Mouse (Mus musculus): ENCODE results near the gene Stub1. TPM values are rescaled to one million over a fixed set of nuclear protein-coding genes. Genes with fewer than 3 reads are reported as not detected.

Stub1 gene
- total RNA-seq, 2 experiments from 2014 or later = 73.4 to 99.5 TPM

DNA sequence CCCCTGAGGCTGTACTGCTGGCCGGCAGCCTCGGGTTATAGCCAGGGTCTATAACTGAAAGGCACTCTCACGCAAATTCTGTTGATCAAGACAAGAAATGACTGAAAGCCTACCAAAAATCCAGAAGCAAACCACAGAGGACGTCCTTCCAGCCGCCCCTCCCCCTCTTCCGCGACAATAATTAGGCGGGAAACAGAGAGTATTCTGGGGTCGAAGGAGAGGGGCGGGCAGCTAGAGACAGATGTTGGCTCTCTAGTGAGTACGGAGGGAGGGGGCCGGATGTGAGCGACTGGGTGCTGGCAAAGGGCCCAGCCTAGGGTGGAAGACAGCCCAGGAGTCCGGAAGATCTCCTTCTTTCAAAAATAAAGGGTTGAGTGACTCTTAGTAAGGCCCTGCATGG is 40.6 kb downstream of the Stub1 start, which contains the start of gene Fam173a:
Gene Fam173a, minus strand, starts transcription at position 287 of the 400 bp plus-strand sequence.
- ATAC-seq (replicated peaks; ENCODE audit: poor library complexity) = peak; percentile 57

DNA sequence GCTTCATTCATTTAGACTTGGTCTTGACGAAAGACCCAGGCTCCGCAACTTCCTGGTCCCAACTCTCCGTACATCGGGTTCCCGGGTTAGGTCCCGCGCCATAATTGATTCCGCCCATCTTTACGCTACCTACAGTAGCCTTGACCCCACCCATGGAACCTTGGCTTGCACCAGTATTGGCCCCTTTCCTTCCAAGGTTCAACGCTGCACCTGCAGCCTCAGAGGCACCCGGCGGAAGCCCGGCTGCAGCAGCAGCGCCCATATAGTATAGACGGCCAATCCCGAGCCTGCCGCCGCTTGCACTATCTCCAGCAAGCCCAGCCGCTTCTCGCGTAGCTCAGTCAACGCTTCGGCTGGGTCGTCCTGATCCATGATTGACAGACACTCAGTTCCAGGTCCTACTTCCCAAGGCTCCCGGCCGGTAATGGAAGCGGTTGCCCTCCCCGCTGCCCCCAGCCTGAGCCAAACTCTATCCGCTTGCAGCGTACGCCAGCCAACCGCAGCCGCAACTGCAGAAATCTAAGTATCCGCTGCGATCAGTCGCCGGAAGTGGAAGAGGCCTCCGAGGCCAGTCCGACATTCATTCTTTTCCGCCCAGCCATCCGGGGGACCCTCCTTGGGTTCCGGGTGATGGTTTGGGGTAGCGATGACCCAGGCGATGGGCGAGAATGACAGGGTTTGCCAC is 41.2 kb downstream of the Stub1 start:
- ATAC-seq (replicated peaks; ENCODE audit: poor library complexity) = peak; percentile 65

DNA sequence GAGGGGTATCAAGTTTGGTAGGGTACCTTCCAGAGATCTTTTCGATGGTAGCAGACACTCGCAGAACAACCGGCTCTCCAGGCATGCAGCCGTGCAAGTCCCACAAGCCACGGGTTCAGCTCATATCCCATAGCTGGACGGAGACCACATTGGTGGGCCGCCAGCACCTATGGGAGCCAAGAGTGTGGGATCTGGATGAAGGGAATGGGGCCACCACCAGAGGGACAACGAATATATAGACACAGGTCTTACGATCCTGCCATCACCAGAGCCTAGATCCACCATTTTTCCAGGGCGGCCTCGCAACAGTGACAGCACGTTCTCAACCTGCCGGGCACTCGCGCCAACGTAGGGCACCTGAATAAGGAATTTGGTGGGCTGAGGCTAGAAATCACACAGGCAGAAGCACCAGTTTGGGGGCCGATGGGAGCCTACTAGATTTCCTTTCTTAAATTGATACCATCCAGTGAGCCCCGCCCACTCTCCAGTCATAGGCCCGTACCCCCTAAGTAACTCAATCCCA is 41.8 kb downstream of the Stub1 start:
- ATAC-seq (replicated peaks; ENCODE audit: poor library complexity) = no peak

DNA sequence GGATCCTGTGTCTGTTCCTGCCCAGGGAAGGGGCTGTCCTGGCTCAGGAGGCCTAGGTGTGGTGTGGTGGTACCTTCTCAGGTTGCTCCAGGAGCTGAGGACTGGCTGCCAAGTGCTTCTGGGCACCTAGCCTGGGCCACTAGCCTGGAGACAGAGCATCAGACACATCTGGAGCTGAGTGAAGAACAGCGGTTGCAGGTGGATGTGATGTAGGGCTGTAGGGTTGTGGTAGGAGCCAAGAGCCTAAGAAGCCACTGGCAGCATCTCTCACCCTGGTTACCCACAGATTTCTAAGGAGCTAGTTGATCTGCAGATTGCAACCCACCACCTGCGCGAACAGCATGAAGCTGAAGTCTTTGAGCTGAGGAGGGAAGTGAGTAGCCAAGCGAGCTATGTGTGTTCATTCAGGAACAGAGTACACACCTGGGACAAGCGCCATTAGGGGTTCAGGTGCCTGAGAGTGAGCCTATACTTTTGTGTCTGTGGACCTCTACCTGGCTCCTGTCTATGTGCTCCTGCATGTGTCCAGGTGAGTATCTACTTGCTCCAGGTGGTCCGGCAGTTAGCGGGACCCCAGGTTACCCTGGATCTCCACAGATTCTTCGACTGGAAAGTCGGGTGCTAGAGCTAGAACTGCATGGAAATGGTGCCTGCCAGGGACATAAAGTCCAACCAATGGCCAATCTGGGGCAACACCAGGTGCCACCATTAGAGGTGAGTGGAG is 46.3 kb downstream of the Stub1 start:
- no peak for ATAC-seq (replicated peaks; ENCODE audit: poor library complexity)

DNA sequence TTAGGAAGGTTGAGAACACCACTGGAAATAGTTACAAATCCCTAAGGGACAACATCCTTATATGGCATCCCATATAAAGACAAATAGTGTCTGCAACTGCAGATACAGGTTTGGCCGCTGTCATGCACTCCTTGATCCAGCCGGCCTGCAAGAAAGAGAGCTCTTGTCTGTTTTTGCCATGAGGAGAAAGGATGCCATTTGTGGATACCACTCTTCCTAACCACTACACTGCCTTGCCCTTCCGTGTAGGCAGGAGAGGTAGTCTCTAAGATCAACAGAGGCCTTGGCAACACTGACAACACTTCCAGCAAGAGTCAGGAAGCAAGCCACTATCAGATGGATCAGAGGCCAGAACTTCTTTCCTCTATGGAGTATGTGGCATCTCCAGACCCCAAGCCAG is 46.9 kb downstream of the Stub1 start, which contains the start of gene Ccdc78:
Gene Ccdc78, plus strand, starts transcription at position 301 of the 400 bp plus-strand sequence.
- no peak for ATAC-seq (replicated peaks; ENCODE audit: poor library complexity)

DNA sequence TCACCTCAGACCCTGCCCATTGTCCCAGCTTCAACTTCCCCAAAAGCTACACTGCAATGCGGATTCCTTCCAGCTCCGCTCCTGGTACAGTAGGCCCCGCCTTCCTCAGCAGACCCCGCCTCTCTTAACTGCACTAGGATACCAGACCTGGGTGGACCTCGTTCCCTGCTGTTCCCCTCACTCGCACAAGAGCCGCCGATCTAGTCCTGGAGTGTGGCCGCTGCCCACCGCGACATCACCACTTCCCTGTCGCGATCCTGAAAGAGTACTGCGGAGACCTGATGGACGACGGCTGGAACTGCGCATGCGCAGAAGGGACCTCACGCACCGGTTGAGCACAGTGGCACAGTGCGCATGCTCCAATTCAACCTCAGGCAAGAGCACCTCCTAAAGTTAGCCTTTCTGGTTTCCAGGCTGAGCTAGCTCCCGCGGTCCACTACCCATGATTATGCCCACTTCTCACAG is 47.9 kb downstream of the Stub1 start, which contains the start of gene Haghl:
Gene Haghl, minus strand, starts transcription at position 393 of the 465 bp plus-strand sequence.
- ATAC-seq (replicated peaks; ENCODE audit: poor library complexity) = peak; percentile 87

DNA sequence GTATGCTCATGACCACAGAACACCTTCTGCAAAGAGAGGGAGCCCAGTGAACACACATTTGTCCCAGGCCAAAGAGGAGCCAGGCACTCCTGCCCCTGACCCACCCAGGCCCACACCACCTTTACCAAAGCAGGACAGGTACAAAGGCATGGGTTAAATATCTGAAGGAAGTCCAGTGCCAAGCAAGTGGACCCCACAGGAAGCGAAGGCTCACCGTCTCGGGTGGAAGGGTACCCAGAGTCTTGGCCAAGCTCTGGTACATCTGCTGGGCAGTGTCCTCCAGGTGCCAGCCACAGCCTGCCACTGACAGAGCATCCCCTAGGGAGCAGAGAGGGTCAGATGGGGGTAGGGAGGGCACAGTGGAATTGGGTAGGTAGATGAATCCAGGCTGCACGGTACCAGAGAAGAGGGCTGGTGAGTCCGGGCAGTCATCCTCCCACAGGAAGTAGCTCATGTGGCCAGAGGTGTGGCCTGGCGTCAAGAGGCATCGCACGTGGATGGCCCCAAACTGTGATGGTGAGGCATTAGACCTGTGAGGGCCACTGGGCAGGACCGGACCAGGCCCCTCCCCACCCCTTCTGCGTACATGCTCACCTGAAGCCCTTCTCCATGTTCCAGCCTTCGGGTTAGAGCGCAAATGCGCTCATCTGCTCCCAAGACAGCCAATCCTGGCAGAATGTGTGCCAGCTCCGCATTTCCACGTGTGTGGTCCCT is 49.2 kb downstream of the Stub1 start:
- ATAC-seq (replicated peaks; ENCODE audit: poor library complexity) = no peak

DNA sequence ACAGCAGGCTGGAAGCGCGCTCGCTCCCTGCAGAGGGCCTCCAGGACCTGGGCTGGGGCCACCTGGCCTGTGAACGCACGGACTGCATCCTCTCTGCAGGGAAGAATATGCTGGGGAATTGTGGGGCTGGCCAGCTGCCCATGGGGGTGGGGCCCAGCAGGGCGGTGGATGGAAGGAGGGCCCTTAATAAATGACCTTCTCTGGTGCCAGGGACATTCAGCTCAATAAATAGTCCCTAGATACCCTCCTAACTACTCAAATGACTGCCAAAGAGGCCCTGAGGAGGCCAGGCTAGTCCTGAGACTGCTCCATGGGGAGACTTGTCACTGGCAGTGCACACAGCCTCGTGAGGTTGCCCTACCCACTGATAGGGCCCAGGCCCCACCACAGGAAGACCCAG is 50.1 kb downstream of the Stub1 start:
- ATAC-seq (replicated peaks; ENCODE audit: poor library complexity) = no peak

DNA sequence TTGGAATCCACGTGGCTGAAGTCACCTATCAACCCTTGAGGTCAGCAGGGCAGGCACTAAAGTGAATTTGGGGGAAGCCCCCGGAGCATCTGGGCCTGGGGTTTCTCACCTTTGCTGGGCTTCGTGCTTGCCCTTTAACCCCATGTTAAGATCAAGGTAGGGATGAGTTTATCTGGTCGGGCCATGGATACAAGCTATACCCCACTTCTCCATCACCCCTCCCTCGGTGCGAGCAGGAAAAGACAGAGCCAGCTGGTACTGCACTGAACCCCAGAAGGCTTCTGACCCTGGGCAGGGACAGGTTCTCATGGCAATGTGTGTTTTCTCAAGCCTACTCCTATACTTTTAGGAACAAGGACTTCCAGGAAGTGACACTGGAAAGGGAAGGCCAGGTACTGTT is 51.9 kb downstream of the Stub1 start:
- no peak for ATAC-seq (replicated peaks; ENCODE audit: poor library complexity)

Other genes with a start within 250 kb of the Stub1 start
- not detected in 2 replicates for gene Gng13, start 116.2 kb downstream of the Stub1 start, total RNA-seq (2015)
- gene Gng13, start 116.2 kb downstream of the Stub1 start, total RNA-seq (2017) = 0.34 TPM in 1 of 2 replicates, not detected in the other
- gene Chtf18, start 106.0 kb downstream of the Stub1 start, total RNA-seq (2015) = 12.9 and 19.0 TPM in 2 replicates
- gene Chtf18, start 106.0 kb downstream of the Stub1 start, total RNA-seq (2017) = 27.0 and 30.2 TPM in 2 replicates
- 5.5 and 5.7 TPM in 2 replicates for gene Rpusd1, start 105.7 kb downstream of the Stub1 start, total RNA-seq (2015)
- 1.6 and 6.0 TPM in 2 replicates for gene Rpusd1, start 105.7 kb downstream of the Stub1 start, total RNA-seq (2017)
- not detected in 2 replicates for gene Mslnl, start 97.4 kb downstream of the Stub1 start, total RNA-seq (2015)
- gene Mslnl, start 97.4 kb downstream of the Stub1 start, total RNA-seq (2017) = not detected in 2 replicates
- 0.46 TPM in 1 of 2 replicates, not detected in the other for gene Msln, start 79.0 kb downstream of the Stub1 start, total RNA-seq (2015)
- not detected in 2 replicates for gene Msln, start 79.0 kb downstream of the Stub1 start, total RNA-seq (2017)
- 12.3 and 16.2 TPM in 2 replicates for gene Narfl, start 59.6 kb downstream of the Stub1 start, total RNA-seq (2015)
- gene Narfl, start 59.6 kb downstream of the Stub1 start, total RNA-seq (2017) = 24.5 and 31.5 TPM in 2 replicates
- gene Haghl, start 47.7 kb downstream of the Stub1 start, total RNA-seq (2015) = 10.9 and 13.4 TPM in 2 replicates
- 15.2 and 18.8 TPM in 2 replicates for gene Haghl, start 47.7 kb downstream of the Stub1 start, total RNA-seq (2017)
- gene Ccdc78, start 46.8 kb downstream of the Stub1 start, total RNA-seq (2015) = 0.05 TPM in 1 of 2 replicates, not detected in the other
- gene Ccdc78, start 46.8 kb downstream of the Stub1 start, total RNA-seq (2017) = 0.20 and 0.21 TPM in 2 replicates
- gene Fam173a, start 40.5 kb downstream of the Stub1 start, total RNA-seq (2015) = 113 and 126 TPM in 2 replicates
- gene Fam173a, start 40.5 kb downstream of the Stub1 start, total RNA-seq (2017) = 29.3 and 38.2 TPM in 2 replicates
- 1.8 TPM in 1 of 2 replicates, not detected in the other for gene AC134908.4, start 37.7 kb downstream of the Stub1 start, total RNA-seq (2015)
- not detected in 2 replicates for gene AC134908.4, start 37.7 kb downstream of the Stub1 start, total RNA-seq (2017)
- gene Metrn, start 36.3 kb downstream of the Stub1 start, total RNA-seq (2015) = 4.5 and 9.7 TPM in 2 replicates
- 26.8 and 29.5 TPM in 2 replicates for gene Metrn, start 36.3 kb downstream of the Stub1 start, total RNA-seq (2017)
- not detected in 2 replicates for gene Fbxl16, start 24.3 kb downstream of the Stub1 start, total RNA-seq (2015)
- not detected in 2 replicates for gene Fbxl16, start 24.3 kb downstream of the Stub1 start, total RNA-seq (2017)
- 10.0 and 10.1 TPM in 2 replicates for gene Wdr24, start 9.8 kb downstream of the Stub1 start, total RNA-seq (2015)
- gene Wdr24, start 9.8 kb downstream of the Stub1 start, total RNA-seq (2017) = 16.1 and 18.0 TPM in 2 replicates
- gene Jmjd8, start 4.5 kb downstream of the Stub1 start, total RNA-seq (2015) = 12.0 and 15.6 TPM in 2 replicates
- 19.5 and 22.8 TPM in 2 replicates for gene Jmjd8, start 4.5 kb downstream of the Stub1 start, total RNA-seq (2017)
- 1.0 and 1.1 TPM in 2 replicates for gene Rhbdl1, start 3.9 kb upstream of the Stub1 start, total RNA-seq (2015)
- gene Rhbdl1, start 3.9 kb upstream of the Stub1 start, total RNA-seq (2017) = 2.5 TPM in 1 of 2 replicates, not detected in the other
- gene Gm20683, start 8.4 kb upstream of the Stub1 start, total RNA-seq (2015) = 0.17 and 0.32 TPM in 2 replicates
- gene Gm20683, start 8.4 kb upstream of the Stub1 start, total RNA-seq (2017) = 0.54 and 0.78 TPM in 2 replicates
- gene Rhot2, start 11.4 kb upstream of the Stub1 start, total RNA-seq (2015) = 15.1 and 17.0 TPM in 2 replicates
- gene Rhot2, start 11.4 kb upstream of the Stub1 start, total RNA-seq (2017) = 18.0 and 19.7 TPM in 2 replicates
- 29.5 and 37.9 TPM in 2 replicates for gene Wdr90, start 28.1 kb upstream of the Stub1 start, total RNA-seq (2015)
- 17.4 and 17.6 TPM in 2 replicates for gene Wdr90, start 28.1 kb upstream of the Stub1 start, total RNA-seq (2017)
- gene Mcrip2, start 35.4 kb upstream of the Stub1 start, total RNA-seq (2015) = 41.0 and 42.2 TPM in 2 replicates
- 8.6 and 19.7 TPM in 2 replicates for gene Mcrip2, start 35.4 kb upstream of the Stub1 start, total RNA-seq (2017)
- 34.3 and 39.1 TPM in 2 replicates for gene Mettl26, start 41.7 kb upstream of the Stub1 start, total RNA-seq (2015)
- 15.4 and 22.3 TPM in 2 replicates for gene Mettl26, start 41.7 kb upstream of the Stub1 start, total RNA-seq (2017)
- gene Wfikkn1, start 47.5 kb upstream of the Stub1 start, total RNA-seq (2015) = 0.37 and 1.1 TPM in 2 replicates
- 0.12 and 0.54 TPM in 2 replicates for gene Wfikkn1, start 47.5 kb upstream of the Stub1 start, total RNA-seq (2017)
- gene Rab40c, start 86.3 kb upstream of the Stub1 start, total RNA-seq (2015) = 7.9 and 8.5 TPM in 2 replicates
- gene Rab40c, start 86.3 kb upstream of the Stub1 start, total RNA-seq (2017) = 10.4 and 12.0 TPM in 2 replicates
- 53.3 and 56.3 TPM in 2 replicates for gene Pigq, start 111.5 kb upstream of the Stub1 start, total RNA-seq (2015)
- 41.6 and 41.8 TPM in 2 replicates for gene Pigq, start 111.5 kb upstream of the Stub1 start, total RNA-seq (2017)
- not detected in 2 replicates for gene Nhlrc4, start 111.6 kb upstream of the Stub1 start, total RNA-seq (2015)
- not detected in 2 replicates for gene Nhlrc4, start 111.6 kb upstream of the Stub1 start, total RNA-seq (2017)
- not detected in 2 replicates for gene A930017K11Rik, start 119.2 kb upstream of the Stub1 start, total RNA-seq (2015)
- gene A930017K11Rik, start 119.2 kb upstream of the Stub1 start, total RNA-seq (2017) = not detected in 2 replicates
- gene Capn15, start 152.4 kb upstream of the Stub1 start, total RNA-seq (2015) = 8.6 and 11.2 TPM in 2 replicates
- 2.4 and 3.3 TPM in 2 replicates for gene Capn15, start 152.4 kb upstream of the Stub1 start, total RNA-seq (2017)
- gene Rab11fip3, start 236.2 kb upstream of the Stub1 start, total RNA-seq (2015) = 0.69 and 1.6 TPM in 2 replicates
- 0.83 and 1.9 TPM in 2 replicates for gene Rab11fip3, start 236.2 kb upstream of the Stub1 start, total RNA-seq (2017)